Mouse (Mus musculus) cerebellum, adult 18-20 months (tissue): ENCODE results near the gene Etv6.
"Not testable (repeated sequence)": the region's sequence is repeated elsewhere in the genome, so short reads cannot be mapped to it uniquely, and the experiment has no call there.

Source experiments
- DNase-seq, 2 experiments: peaks; one replicate each; pipeline ENCODE4 v3.0.0; 2021

Etv6 gene

GRCm38 (mm10) chr6:134035490-134036405 lies at the start of gene Etv6:
Gene Etv6, plus strand, starts transcription at chr6:134035700.
- DNase-seq, result peak; percentile 65 to 79

- no peak for DNase-seq
These were observed 49.3 kb upstream of the Etv6 start for GRCm38 (mm10) chr6:133986161-133986560.

GRCm38 (mm10) chr6:133987068-133987591 lies 48.4 kb upstream of the Etv6 start:
- DNase-seq, result no peak

GRCm38 (mm10) chr6:133988011-133988410 lies 47.5 kb upstream of the Etv6 start:
- DNase-seq, result no peak

- no peak for DNase-seq
These were observed 38.0 kb upstream of the Etv6 start for GRCm38 (mm10) chr6:133997461-133997860.

- DNase-seq, result no peak
These were observed 37.6 kb upstream of the Etv6 start for GRCm38 (mm10) chr6:133997935-133998334.

GRCm38 (mm10) chr6:134014488-134015110 lies 20.9 kb upstream of the Etv6 start:
- DNase-seq, result not testable (repeated sequence)

GRCm38 (mm10) chr6:134018807-134019206 lies 16.7 kb upstream of the Etv6 start:
- no peak for DNase-seq

- no peak for DNase-seq
These were observed 14.7 kb upstream of the Etv6 start for GRCm38 (mm10) chr6:134020821-134021220.

GRCm38 (mm10) chr6:134026264-134026663 lies 9.2 kb upstream of the Etv6 start:
- DNase-seq, result no peak

GRCm38 (mm10) chr6:134027022-134027421 lies 8.5 kb upstream of the Etv6 start:
- DNase-seq, result no peak

GRCm38 (mm10) chr6:134032451-134032850 lies 3.0 kb upstream of the Etv6 start:
- no peak for DNase-seq

GRCm38 (mm10) chr6:134034436-134034835 lies 1.1 kb upstream of the Etv6 start:
- DNase-seq, result peak in 1 of 2 experiments; percentile 43

- DNase-seq, result peak; percentile 81 to 82
These were observed 503 bp upstream of the Etv6 start for GRCm38 (mm10) chr6:134034904-134035489.

- no peak for DNase-seq
These were observed 1.0 kb downstream of the Etv6 start for GRCm38 (mm10) chr6:134036491-134036911.

GRCm38 (mm10) chr6:134036951-134037431 lies 1.5 kb downstream of the Etv6 start:
- DNase-seq, result no peak

GRCm38 (mm10) chr6:134037960-134038359 lies 2.5 kb downstream of the Etv6 start:
- no peak for DNase-seq

GRCm38 (mm10) chr6:134038881-134039280 lies 3.4 kb downstream of the Etv6 start:
- DNase-seq, result no peak

GRCm38 (mm10) chr6:134039351-134039750 lies 3.9 kb downstream of the Etv6 start:
- DNase-seq, result no peak

GRCm38 (mm10) chr6:134040312-134040711 lies 4.8 kb downstream of the Etv6 start:
- no peak for DNase-seq

GRCm38 (mm10) chr6:134041286-134041685 lies 5.8 kb downstream of the Etv6 start:
- DNase-seq, result no peak

GRCm38 (mm10) chr6:134041916-134042315 lies 6.4 kb downstream of the Etv6 start:
- DNase-seq, result no peak

- DNase-seq, result no peak
These were observed 8.0 kb downstream of the Etv6 start for GRCm38 (mm10) chr6:134043545-134043944.
